Mouse (Mus musculus): ENCODE measurements around the gene Gdf15.

- TF ChIP-seq CTCF (IDR thresholded peaks at IDR 0.05; ENCODE audit: borderline replicate concordance, control insufficient read depth, extremely low read depth, insufficient read depth, low read length, poor library complexity) (no peak), POLR2A (IDR thresholded peaks at IDR 0.05; ENCODE audit: control insufficient read depth, extremely low read depth, insufficient read depth, low read length, poor library complexity) (no peak; the same call in 1 of the 2 replicates)
Measured at GRCm38 (mm10) chr8:70594621-70595564, 37.4 kb downstream of the Gdf15 start.

Measured in thymus, adult 2 months (tissue).